Mouse (Mus musculus) cortical plate, adult 2 months (tissue): ENCODE measurements around the gene Flt3l.

Experiments used
- CTCF ChIP-seq: fragments of 200-500 bp; IDR thresholded peaks from 2 replicates; pipeline ENCODE4 v1.5.1; 2011; ENCODE audit warnings: mild to moderate bottlenecking, control low read depth, low read length; ENCODE audit not compliant: insufficient read depth; ENCODE audit errors: extremely low read depth
- POLR2A ChIP-seq: fragments of 200-500 bp; IDR thresholded peaks from 2 replicates; pipeline ENCODE4 v1.6.1; 2011; ENCODE audit warnings: mild to moderate bottlenecking, low read length, control low read depth; ENCODE audit not compliant: insufficient read depth; ENCODE audit errors: extremely low read depth

- no peak; the same call in 1 of the 2 replicates for TF ChIP-seq POLR2A
- peak; percentile 36 for TF ChIP-seq CTCF
These were observed 36.7 kb upstream of the Flt3l start for GRCm38 (mm10) chr7:45172974-45173373.
